Mouse (Mus musculus): ENCODE measurements at regions not wholly inside any gene's neighbourhood (a gene's known extent, or its start where the extent isn't known, plus 50 kb on each side); places are given as distances from the start of the nearest gene placed in this dataset.
A peak's percentile ranks its signal among the peaks of the same experiment; 100 is the strongest.

- no peak for DNase-seq (ENCODE audit: low spot score in 2 of 2)
- intact Hi-C loops (cut with DNase I) = no loop called here
Observed at GRCm38 (mm10) chr8:35171536-35172310, 593.9 kb upstream of the Gm19410 start.

DNA sequence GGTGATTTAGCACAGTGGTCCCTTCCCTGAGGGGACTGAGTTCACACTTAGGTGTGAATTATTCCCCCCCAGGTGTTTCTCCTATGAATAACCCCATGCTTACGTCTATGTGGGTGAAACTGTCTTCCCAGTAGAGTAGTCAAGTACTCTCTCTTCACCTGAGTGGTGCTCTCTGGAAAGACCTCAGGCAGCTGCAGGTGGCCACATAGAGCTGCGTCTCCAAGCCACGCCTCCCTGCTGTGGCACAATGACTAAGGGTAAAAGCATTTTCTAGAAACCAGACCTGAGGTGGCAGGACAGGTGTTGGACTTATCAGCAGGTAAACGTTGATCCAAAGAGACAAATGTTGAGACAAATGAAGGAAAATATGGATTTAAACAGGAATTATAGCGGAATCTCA lies 588.3 kb upstream of the Gm19410 start:
- intact Hi-C loops (cut with DNase I) = no loop called here
- DNase-seq (ENCODE audit: low spot score in 2 of 2) = no peak

DNA sequence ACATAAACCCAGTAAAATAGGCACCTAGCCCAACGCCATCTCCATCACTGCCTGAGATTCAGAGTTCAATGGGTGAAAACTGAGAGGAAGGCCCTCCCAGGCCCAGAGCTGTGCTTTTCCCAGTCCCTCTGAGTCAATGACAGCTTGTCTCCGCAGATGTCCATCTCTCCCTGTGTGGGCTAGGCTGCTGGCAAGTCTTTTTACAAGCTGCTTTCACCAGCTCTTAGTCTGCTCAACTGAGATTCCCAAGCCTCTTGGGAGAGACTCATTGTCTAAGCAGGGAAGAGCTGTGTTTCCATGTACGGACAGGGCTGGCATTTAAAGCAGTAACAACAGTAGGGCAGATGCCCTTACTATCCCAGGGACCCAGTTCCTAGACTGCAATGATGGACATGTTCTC lies 585.5 kb upstream of the Gm19410 start:
- peak in 1 of 2 experiments; percentile 68 for DNase-seq (ENCODE audit: low spot score in 2 of 2)
- intact Hi-C loops (cut with DNase I) = no loop called here

DNA sequence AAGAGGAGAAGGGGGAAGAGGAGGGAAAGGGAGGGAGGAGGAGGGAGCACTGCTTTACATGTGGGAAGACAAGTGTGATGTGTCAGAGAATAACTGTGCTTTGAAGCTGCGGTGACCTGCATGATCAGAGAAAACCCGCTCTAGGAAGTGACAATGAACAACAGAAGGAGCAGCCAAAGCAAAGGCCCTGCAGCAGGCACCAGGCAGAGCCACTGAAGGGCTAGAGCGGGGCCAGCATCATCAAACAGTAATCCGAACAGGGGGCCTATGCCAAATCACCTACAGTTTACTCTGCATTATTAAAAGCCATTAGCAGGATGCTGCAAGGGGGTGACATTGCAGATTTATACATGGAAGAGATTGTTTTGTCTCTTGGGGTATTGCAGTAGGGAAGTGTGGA lies 583.4 kb upstream of the Gm19410 start:
- no peak for DNase-seq (ENCODE audit: low spot score in 2 of 2)
- intact Hi-C loops (cut with DNase I) = no loop called here

GRCm38 (mm10) chr8:35183423-35183822 lies 582.2 kb upstream of the Gm19410 start:
- intact Hi-C loops (cut with DNase I) = no loop called here
- peak in 1 of 2 experiments; percentile 33 for DNase-seq (ENCODE audit: low spot score in 2 of 2)

- intact Hi-C loops (cut with DNase I) = no loop called here
- no peak for DNase-seq (ENCODE audit: low spot score in 2 of 2)
Observed at GRCm38 (mm10) chr8:35185165-35185564, 580.4 kb upstream of the Gm19410 start.

GRCm38 (mm10) chr8:35188531-35188930 lies 577.1 kb upstream of the Gm19410 start:
- intact Hi-C loops (cut with DNase I) = no loop called here

DNA sequence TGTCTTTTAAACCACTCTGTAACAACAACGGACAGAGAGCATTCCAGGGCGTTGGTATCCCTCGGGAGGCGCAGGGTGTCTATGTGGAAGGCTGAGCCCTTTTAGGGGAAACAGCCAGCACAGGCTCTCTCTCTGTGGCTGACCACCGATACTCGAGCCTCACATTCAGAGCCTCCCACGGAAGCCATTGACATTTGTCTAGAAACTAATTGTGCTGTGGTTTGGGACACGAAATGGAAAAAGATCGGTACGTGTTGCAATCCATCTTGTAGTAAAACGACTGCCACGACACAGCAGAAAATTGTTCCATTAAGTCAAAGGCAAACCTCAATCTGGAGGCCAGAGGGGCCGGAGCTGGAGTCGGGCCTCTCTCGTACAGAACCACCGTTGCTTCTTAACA lies 575.9 kb upstream of the Gm19410 start:
- intact Hi-C loops (cut with DNase I) = no loop called here
- DNase-seq (ENCODE audit: low spot score in 2 of 2) = no peak

More at GRCm38 (mm10) chr8:35188531-35188930, 577.1 kb upstream of the Gm19410 start:
- no peak for DNase-seq (ENCODE audit: low spot score in 2 of 2)

DNA sequence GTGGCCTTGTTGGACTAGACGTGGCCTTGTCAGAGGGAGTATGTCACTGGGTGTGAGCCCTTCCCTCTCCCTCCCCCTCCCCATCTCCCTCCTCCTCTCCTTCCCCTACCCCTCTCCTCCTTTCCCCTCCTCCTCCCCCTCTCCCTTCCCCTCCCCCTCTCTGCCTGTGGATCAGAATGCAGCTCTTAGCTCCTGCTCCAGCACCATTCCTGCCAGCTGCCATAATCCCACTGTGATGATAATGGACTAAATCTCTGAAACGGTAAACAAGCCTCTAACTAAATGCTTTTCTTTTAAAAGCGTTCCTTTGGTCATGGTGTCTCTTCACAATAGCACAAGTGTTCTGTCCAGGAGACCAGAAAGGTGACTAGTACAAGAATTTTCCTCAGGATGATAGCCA lies 573.1 kb upstream of the Gm19410 start:
- DNase-seq (ENCODE audit: low spot score in 2 of 2) = no peak
- intact Hi-C loops (cut with DNase I) = no loop called here

DNA sequence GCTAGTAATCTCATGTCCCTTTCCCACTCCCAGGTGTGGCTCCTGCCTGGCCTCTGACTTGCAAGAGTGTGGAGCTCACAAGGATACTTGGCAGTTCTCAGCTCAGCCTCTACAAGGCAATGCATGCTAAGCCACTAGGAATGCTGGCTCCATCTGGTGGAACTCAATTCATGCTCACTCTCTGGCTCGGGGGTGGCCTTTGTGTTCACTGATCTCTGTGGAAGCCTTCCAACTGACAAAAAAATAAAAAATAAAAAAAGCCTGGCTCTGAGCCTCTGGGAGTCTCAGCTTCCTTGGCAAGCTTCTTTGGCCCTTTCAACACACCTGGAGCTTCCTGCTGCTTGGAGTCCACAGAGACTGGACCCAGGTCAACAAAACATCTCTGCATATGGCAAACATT lies 571.8 kb upstream of the Gm19410 start:
- intact Hi-C loops (cut with DNase I) = no loop called here
- DNase-seq (ENCODE audit: low spot score in 2 of 2) = peak in 1 of 2 experiments; percentile 15

GRCm38 (mm10) chr8:35196189-35196588 lies 569.4 kb upstream of the Gm19410 start:
- DNase-seq (ENCODE audit: low spot score in 2 of 2) = no peak
- intact Hi-C loops (cut with DNase I) = no loop called here

DNA sequence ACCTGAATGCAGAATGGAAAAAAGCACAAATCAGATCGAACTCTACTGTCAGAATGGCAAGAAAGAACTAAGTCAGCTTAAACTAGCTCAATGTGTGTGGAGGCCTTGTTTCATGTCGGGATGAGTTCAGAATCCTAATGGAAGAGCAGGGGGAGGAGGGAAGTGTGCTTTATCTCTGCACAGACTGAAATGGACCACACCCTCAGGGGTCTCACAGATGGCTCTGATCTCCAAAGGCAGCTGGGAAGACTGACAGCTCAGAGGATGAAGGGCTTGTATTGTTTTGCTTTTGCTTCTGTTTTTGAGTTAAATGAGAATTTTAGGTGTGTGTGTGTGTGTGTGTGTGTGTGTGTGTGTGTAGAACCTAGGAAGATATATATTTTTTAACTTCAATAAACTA lies 566.8 kb upstream of the Gm19410 start:
- intact Hi-C loops (cut with DNase I) = no loop called here
- no peak for DNase-seq (ENCODE audit: low spot score in 2 of 2)

- intact Hi-C loops (cut with DNase I) = no loop called here
Observed at GRCm38 (mm10) chr8:35201416-35201815, 564.2 kb upstream of the Gm19410 start.

GRCm38 (mm10) chr8:35204971-35205370 lies 560.6 kb upstream of the Gm19410 start:
- DNase-seq (ENCODE audit: low spot score in 2 of 2) = no peak
- intact Hi-C loops (cut with DNase I) = no loop called here

More at GRCm38 (mm10) chr8:35201416-35201815, 564.2 kb upstream of the Gm19410 start:
- DNase-seq (ENCODE audit: low spot score in 2 of 2) = no peak

GRCm38 (mm10) chr8:35205536-35205935 lies 560.1 kb upstream of the Gm19410 start:
- intact Hi-C loops (cut with DNase I) = no loop called here
- no peak for DNase-seq (ENCODE audit: low spot score in 2 of 2)

DNA sequence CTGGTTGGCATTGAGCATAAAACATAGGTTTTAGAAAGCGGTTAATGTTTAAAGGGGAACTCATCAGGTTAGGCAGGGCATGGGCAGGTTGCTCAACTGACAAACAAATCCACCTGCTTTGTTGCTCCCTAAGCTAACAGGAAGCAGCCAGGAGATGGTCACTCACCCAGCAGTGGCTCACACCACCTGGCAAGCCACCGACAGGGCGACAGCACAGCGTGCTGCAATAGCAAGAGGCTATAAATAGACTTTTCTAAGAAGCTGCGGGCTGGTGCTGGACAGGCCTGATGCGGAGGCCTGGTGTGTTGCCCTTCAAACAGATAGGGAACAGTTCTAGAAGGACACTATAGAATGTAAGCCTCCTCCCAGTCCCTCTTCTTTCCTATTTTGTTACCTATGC lies 559.3 kb upstream of the Gm19410 start:
- intact Hi-C loops (cut with DNase I) = no loop called here
- DNase-seq (ENCODE audit: low spot score in 2 of 2) = no peak

DNA sequence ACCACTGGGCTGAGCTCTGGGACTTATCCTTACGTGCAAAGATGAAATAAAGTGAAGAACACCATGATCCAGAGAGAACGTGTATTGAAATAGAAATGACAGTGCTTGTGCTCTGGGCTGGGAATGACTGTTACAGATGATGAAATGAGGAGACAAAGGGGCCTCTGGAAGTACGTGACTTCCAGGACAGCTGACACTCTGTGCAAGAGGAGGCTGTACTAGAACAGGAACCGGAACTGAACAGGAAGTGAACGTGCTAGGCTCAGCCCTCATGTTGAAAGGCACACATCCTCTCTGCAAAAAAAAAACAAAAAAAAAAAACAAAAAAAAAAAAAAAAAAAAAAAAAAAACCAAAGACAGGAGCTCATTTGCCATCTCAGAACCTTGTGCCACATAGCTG lies 557.2 kb upstream of the Gm19410 start:
- no peak for DNase-seq (ENCODE audit: low spot score in 2 of 2)
- intact Hi-C loops (cut with DNase I) = no loop called here

- intact Hi-C loops (cut with DNase I) = no loop called here
- no peak for DNase-seq (ENCODE audit: low spot score in 2 of 2)
Observed at GRCm38 (mm10) chr8:35211506-35212452, 553.8 kb upstream of the Gm19410 start.

DNA sequence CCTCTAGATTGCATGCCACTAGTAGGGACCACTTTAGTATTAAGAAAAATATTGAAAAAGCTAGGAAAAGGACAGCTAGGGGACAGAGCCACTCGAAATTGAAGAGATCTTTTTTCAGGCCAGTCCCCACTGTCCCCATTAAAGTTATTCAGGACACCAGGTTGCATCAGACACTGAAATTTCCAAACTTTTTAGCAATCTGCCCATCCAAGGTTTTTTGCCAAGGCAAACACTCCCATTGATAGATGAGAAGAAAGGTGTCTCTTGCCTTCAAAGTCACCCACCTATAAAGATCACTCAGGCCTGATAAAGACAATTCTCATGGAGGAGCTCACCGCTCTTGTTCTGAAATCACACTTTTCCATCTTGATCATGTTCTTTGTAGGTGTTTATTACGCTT lies 552.1 kb upstream of the Gm19410 start:
- DNase-seq (ENCODE audit: low spot score in 2 of 2) = no peak

DNA sequence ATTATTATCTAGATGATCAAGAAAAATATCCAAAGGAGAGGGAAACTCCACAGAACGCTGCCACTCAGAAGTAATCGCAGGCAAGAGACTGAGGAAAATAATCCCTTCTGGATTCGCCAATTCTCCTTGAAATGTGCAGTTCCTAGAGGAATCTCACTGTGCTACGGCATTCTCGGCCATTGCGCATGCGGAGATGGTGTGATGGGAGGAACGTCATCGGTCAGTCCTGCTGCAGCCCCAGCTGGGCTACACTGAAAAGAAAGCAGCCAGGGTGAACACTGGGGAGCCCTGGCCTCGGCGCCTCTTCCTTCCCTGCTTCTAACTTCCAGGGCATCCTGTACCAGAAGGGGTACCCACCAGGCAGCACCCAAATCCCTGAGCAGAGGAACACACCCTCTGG lies 548.0 kb upstream of the Gm19410 start:
- no peak for DNase-seq (ENCODE audit: low spot score in 2 of 2)
- intact Hi-C loops (cut with DNase I) = no loop called here

More for the DNA sequence above, 552.1 kb upstream of the Gm19410 start:
- intact Hi-C loops (cut with DNase I) = no loop called here

DNA sequence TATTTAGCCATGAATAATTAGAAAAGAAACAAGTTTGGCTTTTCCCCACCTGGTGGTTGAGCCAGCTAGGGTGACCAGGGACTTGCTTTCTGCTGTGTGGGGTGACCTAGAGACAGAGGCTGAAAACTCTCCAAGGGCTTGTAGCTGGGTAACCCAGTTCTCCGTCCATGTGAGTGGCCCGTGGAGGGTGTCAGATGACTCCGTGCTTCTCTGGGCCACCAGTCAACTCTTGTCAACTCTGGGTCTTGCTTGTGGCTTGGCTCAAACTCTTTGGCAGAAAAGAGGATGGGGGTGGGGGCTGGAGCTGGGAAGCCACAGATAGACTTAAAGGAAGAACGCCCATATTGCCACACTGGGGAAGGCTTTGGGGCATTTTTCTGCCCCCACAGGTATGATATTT lies 547.3 kb upstream of the Gm19410 start:
- no peak for DNase-seq (ENCODE audit: low spot score in 2 of 2)
- intact Hi-C loops (cut with DNase I) = no loop called here
